Comparison of ENCODE assay signal across 9 mouse cellular contexts in genomic region chr10:29897780-29898363, GRCm38 (mm10).
DNase-seq lines count a peak whose midpoint lies in the region; ATAC-seq lines count a peak whose summit lies in the region.
"Had no signal": no experiment of that assay in that cellular context is flagged by ENCODE, and none has a peak within 500 bp of the region (broad histone marks: within the 10 kb centered on the region; RNA-seq: fewer than 3 reads in every experiment).

No protein-coding gene starts in this region.

- ATAC-seq in erythroid progenitor cell, adult 5-6 weeks (replicated peaks; ENCODE audit: low FRiP score, poor library complexity, severe bottlenecking) = no peak

- peak; percentile 3 to 15 for DNase-seq in cerebellum, postnatal 14 days
- no peak for DNase-seq in cerebellum, postnatal 4 days (ENCODE audit: low spot score in 2 of 2)
- DNase-seq in embryo, embryonic 11 days = peak; percentile 34
- peak; percentile 3 to 44 for DNase-seq in frontal cortex, postnatal 36 days (ENCODE audit: low spot score in 2 of 2)
- DNase-seq in mesoderm, embryonic 11.5 days (ENCODE audit: low read depth, low spot score) = peak; percentile 13
- no peak for DNase-seq in kidney, adult 18-20 months
- DNase-seq in gastrocnemius, adult 8-10 months (ENCODE audit: low spot score in 2 of 2) = no peak
- DNase-seq: lung, postnatal 14 days had no signal

Comparison
In these comparisons a context has a peak if more than half of its experiments do, and no peak if none do; other contexts are left out.
1. DNase-seq: peak in cerebellum, postnatal 14 days (2 of 2), embryo, embryonic 11 days (single experiment), frontal cortex, postnatal 36 days (2 of 2) and mesoderm, embryonic 11.5 days (single experiment); none in cerebellum, postnatal 4 days (0 of 2), kidney, adult 18-20 months (single experiment) and gastrocnemius, adult 8-10 months (0 of 2).